Mouse (Mus musculus) bone marrow, adult 2 months (tissue): ENCODE measurements around the gene Maz.

ENCODE experiments used
- CTCF ChIP-seq: fragments of 200-500 bp; IDR thresholded peaks from 2 replicates; pipeline ENCODE4 v1.5.1; 2011; ENCODE audit warnings: low read length, control low read depth; ENCODE audit not compliant: control insufficient read depth, insufficient read depth
- POLR2A ChIP-seq: fragments of 200-500 bp; IDR thresholded peaks from 2 replicates; pipeline ENCODE4 v1.6.1; 2011; ENCODE audit warnings: low read depth, mild to moderate bottlenecking, control low read depth, low read length, borderline replicate concordance; ENCODE audit not compliant: control insufficient read depth

DNA sequence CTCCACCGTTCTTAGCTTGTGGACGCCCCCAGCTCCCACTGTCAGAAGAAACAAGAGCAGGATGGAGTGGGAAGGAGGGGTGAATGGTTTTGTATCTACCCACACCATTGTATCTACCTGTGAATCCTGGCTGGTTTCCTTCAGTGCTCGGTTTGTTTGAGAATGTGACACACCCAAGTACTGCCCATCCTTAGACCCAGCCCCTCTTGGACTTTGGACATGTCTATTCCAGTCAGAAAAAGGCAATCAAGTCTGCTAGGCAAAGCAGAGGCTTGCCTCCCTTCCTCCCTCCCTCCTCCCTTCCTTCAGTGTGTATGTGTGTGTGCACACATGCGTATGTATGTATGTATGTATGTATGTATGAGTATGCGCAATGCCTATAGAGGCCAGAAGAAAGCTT is 23.2 kb downstream of the Maz start:
- TF ChIP-seq POLR2A (no peak), CTCF (no peak)
